In the genomic region with DNA sequence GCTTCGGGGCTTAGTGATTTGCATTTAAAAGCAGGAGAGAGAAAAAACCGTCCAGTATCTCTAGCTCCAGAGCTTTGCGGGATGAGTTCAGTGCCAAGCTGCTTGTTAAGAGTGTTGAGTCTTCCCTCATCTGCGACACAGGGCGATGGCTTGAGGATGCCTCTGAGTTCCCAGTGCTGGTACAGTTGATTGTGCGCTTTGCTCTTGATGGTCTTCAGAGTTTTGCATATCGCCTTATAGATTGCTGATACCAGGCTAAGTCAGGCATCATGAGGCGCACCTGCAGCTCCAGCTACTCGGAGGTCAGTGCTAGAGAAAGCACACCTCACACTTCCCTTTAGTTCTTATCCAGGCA, we compare ENCODE assay signal across 8 mouse cellular contexts. TPM values are rescaled to one million over a fixed set of nuclear protein-coding genes. Genes with fewer than 3 reads are reported as not detected.
DNase-seq lines count a peak whose midpoint lies in the region; ATAC-seq and TF ChIP-seq lines count a peak whose summit lies in the region.

No protein-coding gene starts in this region.

- no peak overlapping the region for H3K27ac ChIP-seq in kidney, embryonic 15.5 days
- H3K27ac ChIP-seq in forebrain, embryonic 12.5 days = no peak overlapping the region
- no peak overlapping the region for H3K27ac ChIP-seq in midbrain, embryonic 12.5 days (replicated peaks)
- H3K27ac ChIP-seq in lung, postnatal 0 days (ENCODE audit: low read length) = no peak overlapping the region

- no peak for TF ChIP-seq EP300 in lung, postnatal 0 days (IDR thresholded peaks at IDR 0.05)

- H3K4me1 ChIP-seq in kidney, embryonic 15.5 days = peaks cover 40% of the 10 kb centered on the region
- peaks cover 38% of the 10 kb centered on the region for H3K4me1 ChIP-seq in forebrain, embryonic 12.5 days
- H3K4me1 ChIP-seq in midbrain, embryonic 12.5 days = peaks cover 29% of the 10 kb centered on the region
- peaks cover 13% of the 10 kb centered on the region; the same call in 1 of the 2 replicates for H3K4me1 ChIP-seq in lung, postnatal 0 days (ENCODE audit: insufficient read depth, low read depth, low read length)

- H3K36me3 ChIP-seq in kidney, embryonic 15.5 days = no peaks in the 10 kb centered on the region
- H3K36me3 ChIP-seq in forebrain, embryonic 12.5 days (replicated peaks) = no peaks in the 10 kb centered on the region
- no peaks in the 10 kb centered on the region for H3K36me3 ChIP-seq in midbrain, embryonic 12.5 days
- H3K36me3 ChIP-seq in lung, postnatal 0 days (ENCODE audit: insufficient read depth, low read length) = no peaks in the 10 kb centered on the region

- H3K27me3 ChIP-seq in kidney, embryonic 15.5 days = peaks cover 12% of the 10 kb centered on the region
- peaks cover 35% of the 10 kb centered on the region for H3K27me3 ChIP-seq in forebrain, embryonic 12.5 days
- H3K27me3 ChIP-seq in midbrain, embryonic 12.5 days = peaks cover 25% of the 10 kb centered on the region
- no peaks in the 10 kb centered on the region for H3K27me3 ChIP-seq in lung, postnatal 0 days (replicated peaks; ENCODE audit: insufficient read depth, low read length)

- no peaks in the 10 kb centered on the region for H3K9me3 ChIP-seq in kidney, embryonic 15.5 days (replicated peaks)
- no peaks in the 10 kb centered on the region for H3K9me3 ChIP-seq in forebrain, embryonic 12.5 days
- no peaks in the 10 kb centered on the region for H3K9me3 ChIP-seq in midbrain, embryonic 12.5 days
- no peaks in the 10 kb centered on the region for H3K9me3 ChIP-seq in lung, postnatal 0 days (ENCODE audit: low read length)

- no peak for ATAC-seq in kidney, embryonic 15.5 days (replicated peaks; ENCODE audit: low FRiP score)
- ATAC-seq in forebrain, embryonic 12.5 days (ENCODE audit: low FRiP score) = no peak
- ATAC-seq in midbrain, embryonic 12.5 days (ENCODE audit: low FRiP score, low read depth) = no peak
- ATAC-seq in lung, postnatal 0 days = no peak

- H3K4me3 ChIP-seq in kidney, embryonic 15.5 days (replicated peaks) = peak overlapping the region; percentile 71
- H3K4me3 ChIP-seq in forebrain, embryonic 12.5 days (replicated peaks) = peak overlapping the region; percentile 14; the same call in 1 of the 2 replicates
- peak overlapping the region; percentile 27 for H3K4me3 ChIP-seq in midbrain, embryonic 12.5 days
- no peak overlapping the region for H3K4me3 ChIP-seq in lung, postnatal 0 days (ENCODE audit: low read depth, low read length)

- TF ChIP-seq CTCF in lung, postnatal 0 days (IDR thresholded peaks at IDR 0.05) = no peak

- no peak for DNase-seq in kidney, adult 11 months
- peak; percentile 60 for DNase-seq in brain, adult 2 months (ENCODE audit: low read depth, low spot score)
- no peak for DNase-seq in gastrocnemius, adult 18-20 months (ENCODE audit: low spot score)
- DNase-seq in lung, postnatal 0 days (ENCODE audit: low spot score) = no peak
- DNase-seq in adrenal gland, postnatal 25 days = no peak

- H3K4me2 ChIP-seq in kidney, embryonic 15.5 days = peak overlapping the region; percentile 91
- H3K4me2 ChIP-seq in forebrain, embryonic 12.5 days = peak overlapping the region; percentile 96
- H3K4me2 ChIP-seq in midbrain, embryonic 12.5 days (replicated peaks) = peak overlapping the region; percentile 96
- no peak overlapping the region for H3K4me2 ChIP-seq in lung, postnatal 0 days (replicated peaks; ENCODE audit: low read depth, low read length)

- no peak overlapping the region for H3K9ac ChIP-seq in kidney, embryonic 15.5 days
- H3K9ac ChIP-seq in forebrain, embryonic 12.5 days = no peak overlapping the region
- H3K9ac ChIP-seq in midbrain, embryonic 12.5 days (replicated peaks) = peak overlapping the region; percentile 21; the same call in 1 of the 2 replicates
- H3K9ac ChIP-seq in lung, postnatal 0 days (replicated peaks; ENCODE audit: low read depth) = no peak overlapping the region

- WGBS in kidney, embryonic 15.5 days = 61% methylated on average over 9 of the region's 9 CpGs
- WGBS in forebrain, embryonic 12.5 days = 52% methylated on average over 9 of the region's 9 CpGs
- 56% methylated on average over 9 of the region's 9 CpGs for WGBS in midbrain, embryonic 12.5 days
- 78% methylated on average over 9 of the region's 9 CpGs for WGBS in lung, postnatal 0 days

RNA-seq across cellular contexts. Expression of a gene that starts 3.3 kb away (rescaled TPM):
- 6.1 and 7.9 TPM in 2 replicates for polyA plus RNA-seq in kidney, embryonic 15.5 days (2015; fragmentation: Nextera tagmentation; extraction: Ambion mirVana)
- 3.6 and 3.9 TPM in 2 replicates for polyA plus RNA-seq in forebrain, embryonic 12.5 days (2016; fragmentation: Nextera tagmentation; extraction: Ambion mirVana)
- 7.2 and 9.2 TPM in 2 replicates for polyA plus RNA-seq in midbrain, embryonic 12.5 days (2016; fragmentation: Nextera tagmentation; extraction: Ambion mirVana)
- 1 to 10 TPM; 3.2 TPM for total RNA-seq in gastrocnemius, adult 18-20 months (2021)
- 2.4 and 2.8 TPM in 2 replicates for polyA plus RNA-seq in lung, postnatal 0 days (2015; fragmentation: Nextera tagmentation; extraction: Ambion mirVana)
- 19.5 and 20.9 TPM in 2 replicates for total RNA-seq in adrenal gland, postnatal 25 days (2021)

RNA-seq across cellular contexts. Expression of a gene that starts 57.5 kb away (rescaled TPM):
- polyA plus RNA-seq in kidney, embryonic 15.5 days (2015; fragmentation: Nextera tagmentation; extraction: Ambion mirVana) = 45.6 and 47.0 TPM in 2 replicates
- 17.7 and 20.8 TPM in 2 replicates for polyA plus RNA-seq in forebrain, embryonic 12.5 days (2016; fragmentation: Nextera tagmentation; extraction: Ambion mirVana)
- 27.0 and 29.9 TPM in 2 replicates for polyA plus RNA-seq in midbrain, embryonic 12.5 days (2016; fragmentation: Nextera tagmentation; extraction: Ambion mirVana)
- total RNA-seq in gastrocnemius, adult 18-20 months (2021) = 10 to 100 TPM; 89.3 to 93.6 TPM
- 27.5 and 27.6 TPM in 2 replicates for polyA plus RNA-seq in lung, postnatal 0 days (2015; fragmentation: Nextera tagmentation; extraction: Ambion mirVana)
- total RNA-seq in adrenal gland, postnatal 25 days (2021) = 86.5 and 93.0 TPM in 2 replicates
